Mouse (Mus musculus) erythroblast, embryonic 14.5 days (primary cell): ENCODE results near the gene Fbxw11.

Experiments used
- GATA1 ChIP-seq: IDR thresholded peaks from 2 replicates; pipeline ENCODE4 v1.6.1; 2012; ENCODE audit warnings: low read length, inconsistent platforms, mixed read lengths
- TAL1 ChIP-seq: IDR thresholded peaks from 3 replicates; pipeline ENCODE4 v1.6.1; 2012; ENCODE audit warnings: low read length, inconsistent platforms, mixed read lengths

- no peak for TF ChIP-seq TAL1
- TF ChIP-seq GATA1 = no peak
Measured at GRCm38 (mm10) chr11:32681192-32681795, 38.8 kb downstream of the Fbxw11 start.
